Mouse (Mus musculus) neutrophil, adult 83 days (primary cell): ENCODE results near the gene Gstm5. TPM values are rescaled to one million over a fixed set of nuclear protein-coding genes. Genes with fewer than 3 reads are reported as not detected.

Source experiments
- total RNA-seq, 2 experiments: library from RNA; stranded (reverse); gene quantifications; one replicate each; pipeline ENCODE4 v1.2.4; 2023

Gstm5 gene
- 10 to 100 TPM in 1 of 2 experiments, 1 to 10 TPM in 1; 7.3 to 11.6 TPM for total RNA-seq

GRCm38 (mm10) chr3:107895720-107896569 lies at the start of gene Gstm5:
TSS of gene Gstm5 (plus strand) at chr3:107895821.

GRCm38 (mm10) chr3:107877005-107877404 lies 18.6 kb upstream of the Gstm5 start, which contains the start of gene Eps8l3:
TSS of gene Eps8l3 (plus strand) at chr3:107877229.

GRCm38 (mm10) chr3:107931670-107932069 lies 36.0 kb downstream of the Gstm5 start, which contains the start of gene Gstm7:
TSS of gene Gstm7 (minus strand) at chr3:107931817.

GRCm38 (mm10) chr3:107943239-107943990 lies 47.8 kb downstream of the Gstm5 start, which contains the start of gene Gstm6:
TSS of gene Gstm6 (minus strand) at chr3:107943749.

Other genes with a start within 250 kb of the Gstm5 start
- 10 to 100 TPM; 38.6 to 41.7 TPM for gene Ahcyl1, start 199.3 kb upstream of the Gstm5 start, total RNA-seq
- 10 to 100 TPM; 40.3 to 46.8 TPM for gene Csf1, start 135.4 kb upstream of the Gstm5 start, total RNA-seq
- not detected for gene Eps8l3, start 18.6 kb upstream of the Gstm5 start, total RNA-seq
- gene Gstm7, start 36.0 kb downstream of the Gstm5 start, total RNA-seq = 1 to 10 TPM; 1.3 to 1.7 TPM
- not detected for gene Gstm6, start 47.9 kb downstream of the Gstm5 start, total RNA-seq
- not detected for gene Gstm3, start 73.5 kb downstream of the Gstm5 start, total RNA-seq
- under 1 TPM in 1 of 2 experiments, not detected in 1; 0.57 TPM for gene Gstm2, start 90.6 kb downstream of the Gstm5 start, total RNA-seq
- gene Gstm1, start 122.2 kb downstream of the Gstm5 start, total RNA-seq = 100 to 1,000 TPM; 120 to 123 TPM
- gene Gstm4, start 149.1 kb downstream of the Gstm5 start, total RNA-seq = 1 to 10 TPM; 4.4 to 5.2 TPM
- gene Ampd2, start 190.8 kb downstream of the Gstm5 start, total RNA-seq = 10 to 100 TPM; 52.3 to 63.7 TPM
- under 1 TPM in 1 of 2 experiments, not detected in 1; 0.50 TPM for gene Gnat2, start 197.0 kb downstream of the Gstm5 start, total RNA-seq